Mouse (Mus musculus) embryonic facial prominence, embryonic 11.5 days (tissue): ENCODE results near the gene Ifrd1. TPM values are rescaled to one million over a fixed set of nuclear protein-coding genes. Genes with fewer than 3 reads are reported as not detected.

ENCODE experiments used
- ATAC-seq: fragments of 200-750 bp; cut with Nextera tagmentation; replicated peaks from 2 replicates; pipeline ENCODE4 v1.8.0; 2017; ENCODE audit warnings: low read depth; ENCODE audit not compliant: insufficient number of reproducible peaks, low FRiP score, low TSS enrichment
- DNase-seq: peaks from one replicate; pipeline ENCODE4 v3.0.0-alpha.2; 2015; ENCODE audit warnings: low spot score
- H3K27ac ChIP-seq: fragments of 300-500 bp; sonication (generic); replicated peaks from 2 replicates; pipeline ENCODE4 v1.5.1; 2014; ENCODE audit warnings: mild to moderate bottlenecking, low read depth, low read length, control low read depth
- H3K27me3 ChIP-seq: fragments of 300-500 bp; sonication (generic); 2 replicates; pipeline ENCODE4 v1.6.1; 2014; ENCODE audit warnings: mild to moderate bottlenecking, low read length, moderate library complexity, mixed read lengths; ENCODE audit not compliant: control insufficient read depth, insufficient read depth
- H3K36me3 ChIP-seq: fragments of 300-500 bp; sonication (generic); replicated peaks from 2 replicates; pipeline ENCODE4 v1.6.1; 2014; ENCODE audit warnings: low read depth, mild to moderate bottlenecking, low read length, moderate library complexity, mixed read lengths; ENCODE audit not compliant: control insufficient read depth, insufficient read depth
- H3K4me1 ChIP-seq: fragments of 300-500 bp; sonication (generic); 2 replicates; pipeline ENCODE4 v1.6.1; 2014; ENCODE audit warnings: low read length, mixed read lengths; ENCODE audit not compliant: control insufficient read depth, insufficient read depth
- H3K4me2 ChIP-seq: fragments of 300-500 bp; sonication (generic); 2 replicates; pipeline ENCODE4 v1.6.1; 2014; ENCODE audit warnings: low read depth, mild to moderate bottlenecking, control low read depth, low read length, moderate library complexity
- H3K4me3 ChIP-seq: fragments of 300-500 bp; sonication (generic); 2 replicates; pipeline ENCODE4 v1.5.1; 2014; ENCODE audit warnings: low read depth, low read length, control low read depth
- H3K9ac ChIP-seq: fragments of 300-500 bp; sonication (generic); replicated peaks from 2 replicates; pipeline ENCODE4 v1.6.1; 2014; ENCODE audit warnings: mild to moderate bottlenecking, control low read depth, low read length
- H3K9me3 ChIP-seq: fragments of 300-500 bp; sonication (generic); replicated peaks from 2 replicates; pipeline ENCODE4 v1.6.1; 2016; ENCODE audit warnings: mild to moderate bottlenecking, low read length, inconsistent platforms, mixed read lengths; ENCODE audit not compliant: control insufficient read depth
- WGBS: fragments of 180-500 bp; shearing (Covaris S2); extraction: QIAGEN DNeasy Blood & Tissue Kit; methylation state at CpG from one replicate; pipeline ENCODE4 v1.1.7; 2014; 5-methylcytosine and 5-hydroxymethylcytosine counted together
- polyA plus RNA-seq: library from polyadenylated mRNA; unstranded; fragments of >200 nt; fragmentation: Nextera tagmentation; extraction: Ambion mirVana; gene quantifications from 2 replicates; pipeline ENCODE4 v1.2.1, GENCODE M21; 2014

Gene Ifrd1
- polyA plus RNA-seq: 153 and 169 TPM in 2 replicates

GRCm38 (mm10) chr12:40248454-40249180 lies at the start of gene Ifrd1:
Gene Ifrd1, minus strand, starts transcription at chr12:40248504.
- no peak for DNase-seq
- WGBS: 74% methylated on average over 5 of the region's 5 CpGs

DNA sequence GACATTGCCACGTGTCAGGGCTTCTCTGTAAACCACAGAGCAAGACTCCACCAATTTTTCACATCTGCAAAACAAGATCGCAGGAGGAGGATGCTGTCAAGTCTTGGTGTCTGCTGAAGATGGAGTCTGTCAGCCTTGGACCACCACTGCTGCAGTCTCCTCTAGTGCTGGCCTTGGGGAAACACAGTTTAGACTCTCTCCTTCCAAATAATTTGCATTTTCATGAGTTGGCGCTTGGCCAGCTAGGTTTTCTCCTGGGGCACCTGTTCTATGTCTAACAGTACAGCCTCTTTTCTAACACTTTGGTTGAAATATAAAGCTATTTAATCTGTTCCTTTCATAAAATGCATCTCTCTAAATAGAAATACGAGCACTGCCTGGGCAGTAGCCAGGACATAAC lies 38.2 kb upstream of the Ifrd1 start:
- Histone ChIP-seq H3K9me3 (no peaks in the 10 kb centered on the region), H3K27me3 (no peaks in the 10 kb centered on the region), H3K27ac (no peak overlapping the region), H3K4me3 (no peak overlapping the region), H3K9ac (no peak overlapping the region), H3K4me2 (no peak overlapping the region), H3K4me1 (no peaks in the 10 kb centered on the region), H3K36me3 (no peaks in the 10 kb centered on the region)
- ATAC-seq (no peak), DNase-seq (no peak)
- 84% methylated on average over 4 of the region's 4 CpGs for WGBS

More at GRCm38 (mm10) chr12:40248454-40249180, at the start of gene Ifrd1:
- Histone ChIP-seq H3K36me3 (no peaks in the 10 kb centered on the region), H3K27me3 (no peaks in the 10 kb centered on the region), H3K4me3 (no peak within 1 kb of the TSS), H3K9me3 (no peaks in the 10 kb centered on the region), H3K9ac (no peak within 1 kb of the TSS), H3K4me2 (no peak within 1 kb of the TSS), H3K27ac (no peak within 1 kb of the TSS), H3K4me1 (no peaks in the 10 kb centered on the region)
- no peak for ATAC-seq

DNA sequence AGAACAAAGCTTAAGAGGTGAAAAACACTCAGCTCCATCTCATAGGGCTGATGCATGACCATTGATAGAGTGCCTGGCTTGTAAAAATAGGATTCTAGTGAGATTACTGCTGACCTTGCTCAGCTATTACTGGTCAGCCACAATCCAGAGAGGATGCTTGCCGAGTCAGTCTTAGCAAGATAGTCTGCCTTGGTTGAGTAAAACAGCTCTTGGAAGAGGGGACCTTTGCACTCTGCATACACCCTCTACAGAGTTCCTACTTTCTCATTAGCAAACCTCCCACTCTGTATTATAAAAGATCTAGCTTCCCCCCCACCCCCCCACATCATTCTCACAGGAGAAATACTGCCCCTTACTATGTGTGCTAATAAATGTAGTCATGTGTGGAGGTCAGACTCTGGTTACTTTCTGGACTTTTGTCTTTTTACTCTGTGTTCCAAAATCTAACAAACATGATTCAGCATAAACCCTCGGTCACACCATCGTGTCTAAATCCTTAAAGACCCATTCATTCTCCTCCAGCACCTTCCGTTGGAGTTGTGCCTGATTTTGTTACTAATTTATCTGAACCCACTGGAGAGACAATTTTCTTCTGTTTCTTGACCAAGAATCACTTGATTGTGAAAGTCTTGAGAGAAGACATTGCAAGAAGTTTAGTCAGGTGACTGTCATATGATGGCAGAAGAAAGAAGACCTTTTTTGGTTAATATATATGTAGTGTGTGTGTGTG lies 32.5 kb upstream of the Ifrd1 start:
- ATAC-seq (no peak), DNase-seq (no peak)
- Histone ChIP-seq H3K4me1 (no peaks in the 10 kb centered on the region), H3K4me2 (no peak overlapping the region), H3K4me3 (no peak overlapping the region), H3K9me3 (no peaks in the 10 kb centered on the region), H3K27ac (no peak overlapping the region), H3K27me3 (no peaks in the 10 kb centered on the region), H3K9ac (no peak overlapping the region), H3K36me3 (no peaks in the 10 kb centered on the region)
- WGBS: 89% methylated on average over 4 of the region's 4 CpGs

DNA sequence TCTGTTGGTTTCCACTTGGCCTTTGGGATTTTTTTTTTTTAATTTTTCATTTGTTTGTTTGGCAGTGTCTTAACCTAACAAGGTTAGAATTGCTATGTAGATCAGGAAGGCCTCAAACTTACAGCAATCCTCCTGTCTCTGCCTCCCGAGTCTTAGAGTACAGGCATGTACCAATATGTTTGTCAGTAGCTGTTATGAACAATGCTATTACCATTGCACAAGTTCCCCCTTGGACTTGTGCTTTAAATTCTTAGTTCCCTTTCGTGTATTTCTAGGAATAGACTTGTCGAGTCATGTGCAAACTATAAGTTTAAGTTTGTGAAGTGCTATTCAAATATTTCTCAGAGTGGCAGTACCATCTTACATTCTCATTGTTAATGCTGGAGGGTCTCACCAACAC lies 29.3 kb upstream of the Ifrd1 start:
- Histone ChIP-seq H3K9me3 (no peaks in the 10 kb centered on the region), H3K4me2 (no peak overlapping the region), H3K4me1 (no peaks in the 10 kb centered on the region), H3K4me3 (no peak overlapping the region), H3K36me3 (no peaks in the 10 kb centered on the region), H3K27me3 (no peaks in the 10 kb centered on the region), H3K9ac (no peak overlapping the region), H3K27ac (no peak overlapping the region)
- ATAC-seq: no peak
- WGBS: 85% methylated on average over 3 of the region's 3 CpGs
- no peak for DNase-seq

GRCm38 (mm10) chr12:40274931-40275330 lies 26.6 kb upstream of the Ifrd1 start:
- no peak for DNase-seq
- Histone ChIP-seq H3K9ac (no peak overlapping the region), H3K9me3 (no peaks in the 10 kb centered on the region), H3K4me1 (no peaks in the 10 kb centered on the region), H3K4me3 (no peak overlapping the region), H3K36me3 (no peaks in the 10 kb centered on the region), H3K27me3 (no peaks in the 10 kb centered on the region), H3K27ac (no peak overlapping the region), H3K4me2 (no peak overlapping the region)
- no peak for ATAC-seq

GRCm38 (mm10) chr12:40273339-40273738 lies 25.0 kb upstream of the Ifrd1 start:
- WGBS: 91% methylated on average over 4 of the region's 4 CpGs
- Histone ChIP-seq H3K27me3 (no peaks in the 10 kb centered on the region), H3K9me3 (no peaks in the 10 kb centered on the region), H3K36me3 (no peaks in the 10 kb centered on the region), H3K9ac (no peak overlapping the region), H3K4me2 (no peak overlapping the region), H3K27ac (no peak overlapping the region), H3K4me3 (no peak overlapping the region), H3K4me1 (no peaks in the 10 kb centered on the region)
- no peak for DNase-seq
- ATAC-seq: no peak

DNA sequence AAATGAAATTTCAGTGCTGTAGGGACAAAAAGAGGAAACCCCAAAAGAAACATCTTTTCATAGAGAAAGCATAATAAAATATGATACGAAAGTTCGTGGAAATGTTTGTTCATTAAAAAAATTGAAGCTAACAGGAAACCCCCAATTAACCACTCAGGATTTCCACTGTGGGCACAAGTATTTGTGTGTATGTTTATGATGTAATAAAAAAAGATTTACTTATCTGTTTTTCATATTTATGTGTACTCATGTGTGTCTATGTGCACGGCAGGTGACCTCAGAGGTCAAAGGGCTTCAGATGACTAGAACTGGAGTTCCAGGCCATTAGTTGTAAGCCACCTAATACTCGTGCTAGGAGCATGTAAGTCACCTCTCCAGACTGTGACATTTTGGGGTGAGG lies 24.4 kb upstream of the Ifrd1 start:
- H3K27ac ChIP-seq: no peak overlapping the region
- no peak for DNase-seq
- 74% methylated on average over 4 of the region's 4 CpGs for WGBS
- no peaks in the 10 kb centered on the region for H3K27me3 ChIP-seq
- H3K9ac ChIP-seq: no peak overlapping the region
- no peak overlapping the region for H3K4me3 ChIP-seq
- no peak for ATAC-seq
- no peaks in the 10 kb centered on the region for H3K9me3 ChIP-seq
- H3K36me3 ChIP-seq: no peaks in the 10 kb centered on the region
- H3K4me2 ChIP-seq: no peak overlapping the region
- no peaks in the 10 kb centered on the region for H3K4me1 ChIP-seq

- no peaks in the 10 kb centered on the region for H3K4me1 ChIP-seq
- no peak overlapping the region for H3K9ac ChIP-seq
- H3K4me2 ChIP-seq: no peak overlapping the region
- DNase-seq (no peak), ATAC-seq (no peak)
- H3K27ac ChIP-seq: no peak overlapping the region
- H3K9me3 ChIP-seq: no peaks in the 10 kb centered on the region
- no peaks in the 10 kb centered on the region for H3K36me3 ChIP-seq
- no peaks in the 10 kb centered on the region for H3K27me3 ChIP-seq
- no peak overlapping the region for H3K4me3 ChIP-seq
- 77% methylated on average over 2 of the region's 2 CpGs for WGBS
Measured at GRCm38 (mm10) chr12:40268313-40268712, 20.0 kb upstream of the Ifrd1 start.
